Mouse (Mus musculus) erythroblast, embryonic 14.5 days (primary cell): ENCODE measurements around the gene Slc2a2.

ENCODE experiments used
- GATA1 ChIP-seq: IDR thresholded peaks from 2 replicates; pipeline ENCODE4 v1.6.1; 2012; ENCODE audit warnings: low read length, inconsistent platforms, mixed read lengths
- TAL1 ChIP-seq: IDR thresholded peaks from 3 replicates; pipeline ENCODE4 v1.6.1; 2012; ENCODE audit warnings: low read length, inconsistent platforms, mixed read lengths

DNA sequence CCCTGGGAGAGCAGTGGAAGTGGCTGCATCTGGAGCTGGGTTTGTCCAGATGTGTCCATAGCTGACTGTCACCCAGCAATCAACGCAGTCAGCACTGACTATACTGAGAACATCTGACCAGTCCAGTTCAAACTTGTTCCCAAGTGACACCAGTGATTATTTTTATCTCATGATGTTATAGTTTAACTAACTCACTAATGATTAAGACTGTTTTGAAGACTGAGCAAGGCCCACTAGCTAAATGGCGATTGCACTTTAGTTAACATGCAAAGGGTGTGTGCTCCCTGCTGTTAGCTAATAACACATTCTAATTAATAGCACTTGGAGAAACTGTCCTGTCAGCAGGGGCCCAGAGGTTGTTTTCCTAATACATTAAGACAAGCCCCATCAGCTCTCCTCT is 39.3 kb downstream of the Slc2a2 start:
- TF ChIP-seq GATA1 (no peak), TAL1 (no peak)
